Mouse (Mus musculus) liver, postnatal 0 days (tissue): ENCODE results near the gene Rasa4.

Experiments used
- CTCF ChIP-seq: sonication (generic); IDR thresholded peaks from 2 replicates; pipeline ENCODE4 v1.5.1; 2016; ENCODE audit warnings: antibody characterized with exemption, low read depth
- EP300 ChIP-seq: IDR thresholded peaks from 2 replicates; pipeline ENCODE4 v1.6.1; 2016; ENCODE audit warnings: antibody characterized with exemption, low read depth, mild to moderate bottlenecking

DNA sequence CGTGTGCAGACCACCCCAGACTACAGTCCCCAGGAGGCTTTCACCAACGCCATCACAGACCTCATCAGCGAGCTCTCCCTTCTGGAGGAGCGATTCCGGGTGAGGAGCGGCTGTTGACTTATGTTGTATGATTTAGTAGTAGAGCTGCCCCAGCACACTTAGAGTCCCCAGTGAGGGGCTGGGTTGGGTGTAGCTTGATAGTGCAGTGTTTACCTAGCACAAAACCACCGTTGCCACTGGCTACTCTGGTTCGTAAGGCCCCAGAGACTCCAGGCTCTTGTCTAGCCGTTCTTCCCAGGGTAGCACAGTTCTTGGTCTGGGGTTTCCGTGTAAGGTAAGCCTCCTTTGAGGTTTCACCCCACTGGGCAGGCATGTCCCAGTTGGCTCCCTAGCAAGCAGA lies 38.4 kb downstream of the Rasa4 start:
- TF ChIP-seq CTCF (no peak), EP300 (no peak)
